Mouse (Mus musculus) liver, embryonic 16.5 days (tissue): ENCODE data around the gene Tmem156. TPM values are rescaled to one million over a fixed set of nuclear protein-coding genes. Genes with fewer than 3 reads are reported as not detected.

Source experiments
- ATAC-seq: fragments of 200-750 bp; cut with Nextera tagmentation; 2 replicates; pipeline ENCODE4 v1.8.0; 2017; ENCODE audit warnings: low read depth, mild to moderate bottlenecking, moderate number of reproducible peaks, moderate library complexity
- H3K27ac ChIP-seq: fragments of 300-500 bp; sonication (generic); 2 replicates; pipeline ENCODE4 v1.5.1; 2014; ENCODE audit warnings: mild to moderate bottlenecking, low read length
- H3K27me3 ChIP-seq: fragments of 300-500 bp; sonication (generic); 2 replicates; pipeline ENCODE4 v1.6.1; 2014; ENCODE audit warnings: low read depth, low read length, mixed read lengths; ENCODE audit not compliant: control insufficient read depth, insufficient read depth
- H3K36me3 ChIP-seq: fragments of 300-500 bp; sonication (generic); 2 replicates; pipeline ENCODE4 v1.6.1; 2014; ENCODE audit warnings: mild to moderate bottlenecking; ENCODE audit not compliant: control insufficient read depth, insufficient read depth
- H3K4me1 ChIP-seq: fragments of 300-500 bp; sonication (generic); 2 replicates; pipeline ENCODE4 v1.6.1; 2014; ENCODE audit warnings: low read depth, low read length, mixed read lengths; ENCODE audit not compliant: control insufficient read depth
- H3K4me2 ChIP-seq: fragments of 300-500 bp; sonication (generic); 2 replicates; pipeline ENCODE4 v1.6.1; 2014; ENCODE audit warnings: low read depth, low read length, mixed read lengths
- H3K4me3 ChIP-seq: fragments of 300-500 bp; sonication (generic); 2 replicates; pipeline ENCODE4 v1.5.1; 2014; ENCODE audit warnings: low read depth, mild to moderate bottlenecking, low read length
- H3K9ac ChIP-seq: fragments of 300-500 bp; sonication (generic); 2 replicates; pipeline ENCODE4 v1.6.1; 2014; ENCODE audit warnings: low read depth, low read length
- H3K9me3 ChIP-seq: fragments of 300-500 bp; sonication (generic); replicated peaks from 2 replicates; pipeline ENCODE4 v1.6.1; 2016; ENCODE audit warnings: low read length; ENCODE audit not compliant: control insufficient read depth
- WGBS: fragments of 180-500 bp; shearing (Covaris S2); extraction: QIAGEN DNeasy Blood & Tissue Kit; methylation state at CpG from one replicate; pipeline ENCODE4 v1.1.7; 2014; ENCODE audit not compliant: insufficient replicate concordance; 5-methylcytosine and 5-hydroxymethylcytosine counted together
- polyA plus RNA-seq: library from polyadenylated mRNA; unstranded; fragments of >200 nt; fragmentation: Nextera tagmentation; extraction: Ambion mirVana; gene quantifications from 2 replicates; pipeline ENCODE4 v1.2.1, GENCODE M21; 2015

The Tmem156 gene
- polyA plus RNA-seq, 1 experiment from 2014 or later: 0.64 TPM

GRCm38 (mm10) chr5:65073247-65073646 is 18.7 kb downstream of the Tmem156 start:
- ATAC-seq: no peak
- H3K9ac ChIP-seq: no peak overlapping the region
- no peaks in the 10 kb centered on the region for H3K27me3 ChIP-seq
- H3K4me2 ChIP-seq: no peak overlapping the region
- no peak overlapping the region for H3K4me3 ChIP-seq
- no peaks in the 10 kb centered on the region for H3K36me3 ChIP-seq
- H3K9me3 ChIP-seq: no peaks in the 10 kb centered on the region
- H3K27ac ChIP-seq: no peak overlapping the region
- H3K4me1 ChIP-seq: no peaks in the 10 kb centered on the region
- 46% methylated on average over 4 of the region's 4 CpGs for WGBS

- ATAC-seq: no peak
- H3K4me3 ChIP-seq: no peak overlapping the region
- no peaks in the 10 kb centered on the region for H3K4me1 ChIP-seq
- 62% methylated on average over 6 of the region's 6 CpGs for WGBS
- no peaks in the 10 kb centered on the region for H3K9me3 ChIP-seq
- H3K36me3 ChIP-seq: no peaks in the 10 kb centered on the region
- no peaks in the 10 kb centered on the region for H3K27me3 ChIP-seq
- H3K9ac ChIP-seq: no peak overlapping the region
- no peak overlapping the region for H3K4me2 ChIP-seq
- no peak overlapping the region for H3K27ac ChIP-seq
Observed at GRCm38 (mm10) chr5:65071689-65072118, 20.2 kb downstream of the Tmem156 start.

- WGBS: 74% methylated on average over 11 of the region's 11 CpGs
- Histone ChIP-seq H3K4me2 (no peak overlapping the region), H3K9ac (no peak overlapping the region), H3K27me3 (no peaks in the 10 kb centered on the region), H3K4me3 (no peak overlapping the region), H3K9me3 (no peaks in the 10 kb centered on the region), H3K4me1 (no peaks in the 10 kb centered on the region), H3K36me3 (no peaks in the 10 kb centered on the region), H3K27ac (no peak overlapping the region)
- no peak for ATAC-seq
Observed at GRCm38 (mm10) chr5:65069872-65070271, 22.1 kb downstream of the Tmem156 start.

- Histone ChIP-seq H3K36me3 (no peaks in the 10 kb centered on the region), H3K4me1 (no peaks in the 10 kb centered on the region), H3K9ac (no peak overlapping the region), H3K4me3 (no peak overlapping the region), H3K9me3 (no peaks in the 10 kb centered on the region), H3K27ac (no peak overlapping the region), H3K27me3 (no peaks in the 10 kb centered on the region), H3K4me2 (no peak overlapping the region)
- ATAC-seq: no peak
- 74% methylated on average over 6 of the region's 6 CpGs for WGBS
Observed at GRCm38 (mm10) chr5:65068166-65068565, 23.8 kb downstream of the Tmem156 start.

- ATAC-seq: no peak
- no peaks in the 10 kb centered on the region for H3K27me3 ChIP-seq
- no peaks in the 10 kb centered on the region for H3K9me3 ChIP-seq
- H3K4me3 ChIP-seq: no peak overlapping the region
- 74% methylated on average over 2 of the region's 2 CpGs for WGBS
- no peak overlapping the region for H3K9ac ChIP-seq
- no peaks in the 10 kb centered on the region for H3K4me1 ChIP-seq
- no peaks in the 10 kb centered on the region for H3K36me3 ChIP-seq
- no peak overlapping the region for H3K4me2 ChIP-seq
- no peak overlapping the region for H3K27ac ChIP-seq
Observed at GRCm38 (mm10) chr5:65063266-65063665, 28.7 kb downstream of the Tmem156 start.

GRCm38 (mm10) chr5:65062236-65062635 is 29.7 kb downstream of the Tmem156 start:
- Histone ChIP-seq H3K9ac (no peak overlapping the region), H3K36me3 (no peaks in the 10 kb centered on the region), H3K27ac (no peak overlapping the region), H3K4me3 (no peak overlapping the region), H3K4me2 (no peak overlapping the region), H3K9me3 (no peaks in the 10 kb centered on the region), H3K27me3 (no peaks in the 10 kb centered on the region), H3K4me1 (no peaks in the 10 kb centered on the region)
- WGBS: 74% methylated on average over 4 of the region's 4 CpGs
- no peak for ATAC-seq

GRCm38 (mm10) chr5:65059806-65060205 is 32.1 kb downstream of the Tmem156 start:
- Histone ChIP-seq H3K4me3 (no peak overlapping the region), H3K4me1 (no peaks in the 10 kb centered on the region), H3K27ac (no peak overlapping the region), H3K4me2 (no peak overlapping the region), H3K9me3 (no peaks in the 10 kb centered on the region), H3K9ac (no peak overlapping the region), H3K27me3 (no peaks in the 10 kb centered on the region), H3K36me3 (no peaks in the 10 kb centered on the region)
- ATAC-seq: no peak
- 55% methylated on average over 2 of the region's 2 CpGs for WGBS

GRCm38 (mm10) chr5:65057596-65057995 is 34.3 kb downstream of the Tmem156 start:
- H3K9ac ChIP-seq: no peak overlapping the region
- 80% methylated on average over 6 of the region's 6 CpGs for WGBS
- no peaks in the 10 kb centered on the region for H3K4me1 ChIP-seq

GRCm38 (mm10) chr5:65051513-65051912 is 40.4 kb downstream of the Tmem156 start:
- H3K27ac ChIP-seq: no peak overlapping the region
- H3K4me3 ChIP-seq: no peak overlapping the region
- H3K9me3 ChIP-seq: no peaks in the 10 kb centered on the region
- ATAC-seq: no peak
- H3K36me3 ChIP-seq: no peaks in the 10 kb centered on the region
- H3K4me2 ChIP-seq: no peak overlapping the region
- WGBS: 60% methylated on average over 3 of the region's 3 CpGs
- no peaks in the 10 kb centered on the region for H3K27me3 ChIP-seq
- H3K4me1 ChIP-seq: no peaks in the 10 kb centered on the region
- no peak overlapping the region for H3K9ac ChIP-seq

More at GRCm38 (mm10) chr5:65057596-65057995, 34.3 kb downstream of the Tmem156 start:
- H3K4me3 ChIP-seq: no peak overlapping the region
- no peak for ATAC-seq
- H3K27me3 ChIP-seq: no peaks in the 10 kb centered on the region
- no peak overlapping the region for H3K4me2 ChIP-seq
- no peaks in the 10 kb centered on the region for H3K36me3 ChIP-seq
- no peaks in the 10 kb centered on the region for H3K9me3 ChIP-seq
- no peak overlapping the region for H3K27ac ChIP-seq
